In genomic region chr14:30711892-30712291, GRCm38 (mm10) we compare ENCODE assay signal across 21 mouse cellular contexts. TPM values are rescaled to one million over a fixed set of nuclear protein-coding genes. Genes with fewer than 3 reads are reported as not detected.
DNase-seq lines count a peak whose midpoint lies in the region; ATAC-seq and TF ChIP-seq lines count a peak whose summit lies in the region.
"Had no signal": no experiment of that assay in that cellular context is flagged by ENCODE, and none has a peak within 500 bp of the region (broad histone marks: within the 10 kb centered on the region; RNA-seq: fewer than 3 reads in every experiment).

No protein-coding gene starts in this region.

- TF ChIP-seq CTCF in MEL (IDR thresholded peaks at IDR 0.05 in 2 of 3, conservative IDR thresholded peaks at IDR 0.05 in 1 of 3; ENCODE audit: control insufficient read depth in 1 of 3, insufficient read depth in 1 of 3, low read depth in 2 of 3, low read length in 3 of 3, poor library complexity in 1 of 3, severe bottlenecking in 1 of 3) = no peak

- H3K9ac ChIP-seq in liver, embryonic 11.5 days (ENCODE audit: low read depth, low read length) = no peak overlapping the region
- no peak overlapping the region for H3K9ac ChIP-seq in liver, embryonic 12.5 days
- H3K9ac ChIP-seq in MEL (ENCODE audit: control insufficient read depth, low read depth, low read length, poor library complexity, severe bottlenecking) = peak overlapping the region; percentile 17; the same call in 1 of the 2 replicates

- no peaks in the 10 kb centered on the region for H3K36me3 ChIP-seq in liver, embryonic 11.5 days (ENCODE audit: control insufficient read depth, insufficient read depth, low read length)
- H3K36me3 ChIP-seq in liver, embryonic 12.5 days = no peaks in the 10 kb centered on the region
- H3K36me3 ChIP-seq in MEL (ENCODE audit: control insufficient read depth in 1 of 2, insufficient read depth in 2 of 2, low read length in 2 of 2) = peaks cover 0 to 25% of the 10 kb centered on the region in 2 experiments; a peak in 2 of 4 replicates
- H3K36me3 ChIP-seq: G1E had no signal

- 0 out of 2 replicates have a peak, but pooled peaks cover 4% of the 10 kb centered on the region for H3K27me3 ChIP-seq in liver, embryonic 11.5 days (replicated peaks; ENCODE audit: control insufficient read depth, insufficient read depth, low read length)
- H3K27me3 ChIP-seq in liver, embryonic 12.5 days (replicated peaks) = peaks cover 18% of the 10 kb centered on the region
- H3K27me3 ChIP-seq in MEL (ENCODE audit: control insufficient read depth in 1 of 2, insufficient read depth in 2 of 2, low read length in 2 of 2) = no peaks in the 10 kb centered on the region
- H3K27me3 ChIP-seq: Patski had no signal

- ATAC-seq in liver, embryonic 11.5 days (replicated peaks; ENCODE audit: low FRiP score) = no peak
- ATAC-seq in liver, embryonic 12.5 days = no peak
- ATAC-seq: activated CD4-positive, CD25-positive, alpha-beta regulatory T cell, adult 4 months; CD4-positive, CD25-positive, alpha-beta regulatory T cell, adult 4 months; Patski had no signal

- no peak for TF ChIP-seq POLR2A in MEL (IDR thresholded peaks at IDR 0.05; ENCODE audit: control insufficient read depth in 1 of 2, insufficient read depth in 1 of 2, low read depth in 1 of 2, low read length in 2 of 2, poor library complexity in 1 of 2)

- H3K4me3 ChIP-seq in liver, embryonic 11.5 days (ENCODE audit: low read depth, low read length) = no peak overlapping the region
- H3K4me3 ChIP-seq in liver, embryonic 12.5 days = no peak overlapping the region
- no peak overlapping the region for H3K4me3 ChIP-seq in MEL (ENCODE audit: control insufficient read depth in 1 of 2, insufficient read depth in 1 of 2, low read depth in 2 of 2, low read length in 2 of 2)

- H3K4me1 ChIP-seq in liver, embryonic 11.5 days (replicated peaks; ENCODE audit: control insufficient read depth, insufficient read depth, low read length) = peaks cover 4% of the 10 kb centered on the region; the same call in 1 of the 2 replicates
- peaks cover 24% of the 10 kb centered on the region for H3K4me1 ChIP-seq in liver, embryonic 12.5 days
- peaks cover 21 to 29% of the 10 kb centered on the region in 2 experiments for H3K4me1 ChIP-seq in MEL (ENCODE audit: control insufficient read depth in 1 of 2, insufficient read depth in 2 of 2, low read length in 2 of 2)

- H3K79me2 ChIP-seq in MEL (ENCODE audit: control insufficient read depth, insufficient read depth, low read length, poor library complexity) = peaks cover 20% of the 10 kb centered on the region

- H3K4me2 ChIP-seq in liver, embryonic 11.5 days = no peak overlapping the region
- H3K4me2 ChIP-seq in liver, embryonic 12.5 days = no peak overlapping the region

- no peak for TF ChIP-seq RAD21 in MEL (IDR thresholded peaks at IDR 0.05; ENCODE audit: low read depth, low read length)

- WGBS in liver, embryonic 11.5 days = 89% methylated on average over 2 of the region's 2 CpGs
- 69% methylated on average over 2 of the region's 2 CpGs for WGBS in liver, embryonic 12.5 days (ENCODE audit: insufficient replicate concordance)

- TF ChIP-seq EP300 in MEL (IDR thresholded peaks at IDR 0.05; ENCODE audit: low read depth in 1 of 2, low read length in 2 of 2) = peak; percentile 60 to 72; a peak in 3 of 4 replicates

- H3K27ac ChIP-seq in liver, embryonic 11.5 days (ENCODE audit: low read depth, low read length) = no peak overlapping the region
- H3K27ac ChIP-seq in liver, embryonic 12.5 days = no peak overlapping the region
- peak overlapping the region; percentile 60 for H3K27ac ChIP-seq in MEL (ENCODE audit: control insufficient read depth, low read depth, low read length)

- H3K9me3 ChIP-seq in liver, embryonic 11.5 days (ENCODE audit: control insufficient read depth, low read length) = no peaks in the 10 kb centered on the region
- no peaks in the 10 kb centered on the region for H3K9me3 ChIP-seq in liver, embryonic 12.5 days (replicated peaks)
- no peaks in the 10 kb centered on the region for H3K9me3 ChIP-seq in MEL (replicated peaks; ENCODE audit: insufficient read depth, low read length)
- H3K9me3 ChIP-seq: G1E had no signal

- DNase-seq in heart, adult 11 months = peak; percentile 60
- DNase-seq in heart, postnatal 4 days = no peak
- peak; percentile 21 for DNase-seq in liver, embryonic 11.5 days (ENCODE audit: low spot score)
- peak; percentile 62 for DNase-seq in MEL (ENCODE audit: low read depth, low spot score)
- DNase-seq in spleen, adult 12 weeks (ENCODE audit: low spot score) = no peak
- DNase-seq: adrenal gland, adult 2 months; adrenal gland, adult 8-10 months; adrenal gland, postnatal 10 days; adrenal gland, postnatal 14 days; adrenal gland, postnatal 25 days; adrenal gland, postnatal 36 days; B cell, adult 2 months; cerebellum, adult 11 months; cerebellum, adult 11-12 months; cerebellum, adult 18-20 months; cerebellum, adult 2 months had no signal

TF ChIP-seq in MEL, 35 proteins besides CTCF, POLR2A, EP300 and RAD21:
- TF ChIP-seq MXI1 (IDR thresholded peaks at IDR 0.05; ENCODE audit: low read depth, low read length) = 0 out of 2 replicates have a peak, but pooled peaks have one; percentile 28
- no peak for TF ChIP-seq ZKSCAN1 (IDR thresholded peaks at IDR 0.05; ENCODE audit: low read depth, low read length)
- peak; percentile 72; the same call in 1 of the 2 replicates for TF ChIP-seq SIN3A (IDR thresholded peaks at IDR 0.05; ENCODE audit: low read length)
- no peak for TF ChIP-seq ZC3H11A (IDR thresholded peaks at IDR 0.05; ENCODE audit: low read depth, low read length)
- peak; percentile 70 for TF ChIP-seq ETS1 (IDR thresholded peaks at IDR 0.05; ENCODE audit: low read depth, low read length)
- TF ChIP-seq TCF12 (IDR thresholded peaks at IDR 0.05; ENCODE audit: low read depth, low read length) = peak; percentile 58; the same call in 1 of the 2 replicates

RNA-seq across cellular contexts. Expression of gene Sfmbt1, which starts 2.8 kb away (rescaled TPM):
- 10 to 100 TPM; 20.4 to 20.7 TPM for total RNA-seq in heart, postnatal 4 days (2021)
- 23.0 and 24.5 TPM in 2 replicates for polyA plus RNA-seq in liver, embryonic 11.5 days (2014; fragmentation: Nextera tagmentation; extraction: Ambion mirVana)
- 17.1 and 18.7 TPM in 2 replicates for polyA plus RNA-seq in liver, embryonic 12.5 days (2016; fragmentation: Nextera tagmentation; extraction: Ambion mirVana)
- 9.4 and 12.4 TPM in 2 replicates for total RNA-seq in MEL (2012; rRNA removed)
- 10 to 100 TPM; 13.7 to 33.0 TPM for polyA plus RNA-seq in MEL (2012; ENCODE audit: insufficient read depth in 1 of 2, insufficient read length in 2 of 2, low read depth in 1 of 2, low replicate concordance in 2 of 2, missing spikeins in 1 of 2)

RNA-seq across cellular contexts. Expression of gene Rft1, which starts 57.7 kb away (rescaled TPM):
- total RNA-seq in heart, postnatal 4 days (2021) = 10 to 100 TPM in 1 of 2 experiments, 1 to 10 TPM in 1; 9.6 to 10.5 TPM
- polyA plus RNA-seq in liver, embryonic 11.5 days (2014; fragmentation: Nextera tagmentation; extraction: Ambion mirVana) = 9.7 and 9.8 TPM in 2 replicates
- 5.9 and 6.5 TPM in 2 replicates for polyA plus RNA-seq in liver, embryonic 12.5 days (2016; fragmentation: Nextera tagmentation; extraction: Ambion mirVana)
- total RNA-seq in MEL (2012; rRNA removed) = 8.0 and 9.1 TPM in 2 replicates
- polyA plus RNA-seq in MEL (2012; ENCODE audit: insufficient read depth in 1 of 2, insufficient read length in 2 of 2, low read depth in 1 of 2, low replicate concordance in 2 of 2, missing spikeins in 1 of 2) = 10 to 100 TPM in 1 of 2 experiments, not detected in 1; 11.3 TPM

Comparison
In these comparisons a context has a peak if more than half of its experiments do, and no peak if none do; other contexts are left out.
1. DNase-seq: peak in heart, adult 11 months (single experiment), liver, embryonic 11.5 days (single experiment) and MEL (single experiment); none in heart, postnatal 4 days (single experiment) and spleen, adult 12 weeks (single experiment).